Mouse (Mus musculus) R1 (cell line): ENCODE results near the gene Arrdc3.
"Not testable (repeated sequence)": the region's sequence is repeated elsewhere in the genome, so short reads cannot be mapped to it uniquely, and the experiment has no call there.

Source experiments
- DNase-seq: peaks from one replicate; pipeline ENCODE4 v3.0.0-alpha.2; 2018; ENCODE audit warnings: low read depth, low spot score

Gene Arrdc3

DNA sequence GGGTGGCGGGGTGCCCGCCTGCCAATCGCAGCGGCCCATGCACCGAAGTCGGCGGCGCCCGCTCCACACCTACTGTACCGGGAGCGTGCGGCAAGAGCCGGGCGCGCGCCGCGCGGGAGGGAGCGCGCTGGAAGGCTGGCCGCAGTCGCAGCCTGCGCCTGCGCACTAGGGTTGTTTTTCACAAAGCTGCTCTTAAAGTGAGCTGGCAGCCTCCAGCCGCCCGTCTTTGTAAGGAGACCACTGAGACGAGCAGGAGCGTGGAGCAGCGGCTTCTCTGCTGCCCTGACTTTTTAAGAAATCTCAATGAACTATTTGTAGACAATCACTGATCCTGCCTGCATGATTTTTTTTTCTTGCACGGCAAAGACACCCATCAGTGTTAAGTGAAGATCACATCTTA is at the start of gene Arrdc3:
Arrdc3 (plus strand) TSS at position 195 of the 400 bp plus-strand sequence.
- peak; percentile 94 for DNase-seq

DNA sequence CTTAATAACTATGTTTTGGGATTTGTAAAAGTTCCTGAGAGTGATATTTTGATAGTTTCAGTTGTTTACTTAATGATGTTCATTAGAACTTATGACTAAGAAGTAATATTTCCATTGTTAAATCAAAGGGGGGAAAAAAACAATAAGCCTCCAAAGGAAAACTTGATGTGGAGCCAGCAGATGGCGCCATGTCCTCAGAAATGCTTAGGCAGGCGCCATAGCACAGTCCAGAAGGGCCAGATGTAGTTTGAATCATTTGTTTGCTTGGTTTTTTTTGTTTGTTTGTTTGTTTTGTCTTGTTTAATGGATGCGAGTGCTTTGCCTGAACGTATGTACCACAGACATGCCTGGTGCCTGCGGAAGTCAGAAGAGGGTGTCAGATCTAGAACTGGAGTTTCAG is 21.0 kb upstream of the Arrdc3 start:
- peak; percentile 49 for DNase-seq

DNA sequence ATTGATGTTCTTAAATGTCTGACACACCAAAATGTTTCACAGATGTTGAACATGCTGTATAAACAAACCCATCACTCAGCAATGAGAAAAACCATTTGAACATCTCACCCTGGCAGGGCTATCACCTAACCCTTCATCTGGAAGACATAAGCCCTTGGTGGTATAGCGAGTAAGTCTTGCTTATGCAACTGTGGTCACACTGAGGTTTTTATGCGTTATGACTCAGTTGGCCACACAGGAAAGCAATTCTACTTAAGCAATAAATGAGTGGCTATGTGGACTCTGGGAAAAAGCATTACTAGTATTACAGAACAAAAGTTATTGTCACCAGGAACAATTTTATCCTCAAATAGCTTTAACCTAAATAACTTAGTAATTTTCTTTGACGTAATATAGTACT is 19.0 kb upstream of the Arrdc3 start:
- no peak for DNase-seq

DNA sequence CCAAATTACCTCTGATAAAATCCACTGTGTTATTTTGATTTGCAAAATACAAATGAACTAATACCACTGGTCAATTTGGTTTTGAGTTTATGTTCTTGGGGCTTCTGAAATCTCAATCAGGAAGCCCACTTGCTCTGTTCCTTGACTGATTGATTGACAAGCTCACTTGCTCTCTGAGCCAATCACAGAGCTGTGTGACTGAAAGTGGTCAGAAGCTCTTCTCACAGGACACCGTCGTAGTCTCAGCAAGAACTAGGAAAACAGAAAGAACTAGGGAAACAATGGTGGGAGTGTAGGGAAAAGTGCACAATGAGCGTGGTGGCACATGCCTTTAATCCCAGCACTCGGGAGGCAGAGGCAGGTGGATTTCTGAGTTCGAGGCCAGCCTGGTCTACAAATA is 8.1 kb upstream of the Arrdc3 start:
- DNase-seq = peak; percentile 78

DNA sequence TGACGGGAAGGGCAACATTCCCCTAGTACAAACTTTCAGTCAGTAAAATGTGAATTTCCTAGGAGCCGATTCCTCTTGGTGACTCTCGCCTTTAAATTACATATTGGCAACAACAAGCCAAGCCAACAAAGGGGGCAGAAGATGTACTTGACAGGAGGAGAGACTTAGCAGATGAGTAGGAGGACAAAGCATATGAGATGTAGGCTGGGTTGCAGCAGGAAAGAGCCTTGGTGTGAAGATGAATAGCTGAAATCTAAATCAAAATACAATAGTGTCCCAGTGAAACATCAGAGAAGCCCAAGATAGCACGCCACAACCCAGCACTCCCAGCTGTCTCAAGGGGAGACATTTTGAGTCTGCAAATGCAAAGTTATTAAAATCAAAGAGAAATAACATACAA is 2.4 kb upstream of the Arrdc3 start:
- no peak for DNase-seq

DNA sequence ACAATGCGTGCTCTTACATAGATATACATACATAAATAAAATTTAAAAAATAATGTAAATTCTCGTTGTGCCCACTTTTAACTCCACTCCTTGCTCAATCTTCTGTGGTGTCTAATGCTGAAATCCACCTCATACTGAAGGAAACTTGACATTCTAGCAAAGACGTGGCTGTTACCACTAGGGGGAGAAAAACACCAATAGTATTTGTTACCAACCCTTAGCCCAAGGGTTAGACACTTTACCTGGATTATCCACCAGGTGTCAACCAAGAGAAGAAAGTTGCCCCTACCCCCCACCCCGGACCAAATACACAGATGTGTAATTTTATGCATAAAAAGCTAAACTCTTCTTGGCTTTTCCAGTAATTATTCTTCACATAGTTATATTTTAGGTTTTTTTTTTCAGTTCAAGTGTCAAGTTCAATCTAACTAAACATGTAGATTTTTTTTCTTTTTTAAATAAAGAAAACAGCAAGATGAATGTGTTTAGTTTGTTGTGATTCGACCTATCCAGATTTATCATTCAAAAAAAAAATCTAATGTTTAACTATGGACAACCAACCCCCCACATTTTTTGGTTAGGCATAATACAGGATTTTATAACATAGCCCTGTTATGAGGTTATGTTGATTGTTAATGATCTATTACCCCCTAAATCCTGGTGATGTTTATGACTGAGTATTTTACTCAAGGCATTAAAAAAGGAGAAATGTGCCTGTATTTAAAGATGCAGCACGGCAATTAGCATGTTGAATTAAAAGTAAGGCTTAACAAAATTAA is 1.3 kb upstream of the Arrdc3 start:
- peak; percentile 92 for DNase-seq

DNA sequence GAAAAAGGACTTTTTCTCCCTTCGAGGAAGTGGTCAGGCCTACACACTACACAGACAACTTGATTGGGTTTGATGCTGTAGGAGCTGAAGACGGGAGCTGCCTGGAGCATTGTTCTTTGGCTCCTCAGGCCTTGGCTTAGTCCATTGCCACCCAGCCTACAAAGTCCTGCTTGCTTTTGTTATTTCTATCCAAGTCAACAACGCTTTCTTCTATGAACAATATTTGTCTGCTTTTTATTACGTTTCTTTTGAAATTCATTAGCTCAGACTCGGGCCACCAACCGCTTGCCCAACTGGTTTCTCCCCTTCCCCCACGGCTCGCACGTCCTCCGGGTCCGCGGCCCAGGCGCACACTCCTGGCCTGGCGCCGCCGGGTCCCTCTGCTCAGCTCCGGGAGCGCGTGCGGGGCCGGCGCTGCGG is 458 bp upstream of the Arrdc3 start:
- DNase-seq = peak; percentile 70

DNA sequence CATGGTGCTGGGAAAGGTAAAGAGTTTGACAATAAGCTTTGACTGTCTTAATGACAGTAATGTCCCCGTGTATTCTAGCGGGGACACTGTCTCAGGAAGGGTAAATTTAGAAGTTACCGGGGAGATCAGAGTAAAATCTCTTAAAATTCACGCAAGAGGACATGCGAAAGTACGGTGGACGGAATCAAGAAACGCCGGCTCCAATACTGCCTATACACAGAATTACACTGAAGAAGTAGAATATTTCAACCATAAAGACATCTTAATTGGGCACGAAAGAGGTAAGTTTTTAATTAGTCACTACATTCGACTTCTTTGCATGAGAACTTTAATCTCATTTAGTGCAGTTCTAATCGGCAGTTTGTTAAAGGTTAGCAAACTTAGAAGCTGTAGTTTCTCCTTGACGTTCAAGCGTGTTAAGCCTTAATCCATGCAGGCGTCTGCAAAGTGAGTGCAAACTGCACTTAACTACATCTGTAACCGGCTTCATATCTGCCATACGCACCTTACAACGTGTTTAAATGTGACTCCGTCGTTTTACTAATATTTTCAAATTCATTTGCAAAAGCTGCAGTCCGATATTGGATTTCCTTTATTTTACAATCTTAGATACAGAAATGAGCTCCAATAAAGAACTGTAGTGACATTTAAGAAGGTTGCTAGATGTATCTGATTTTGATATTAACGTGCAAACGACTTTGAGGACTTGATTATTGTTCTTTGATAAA is 629 bp downstream of the Arrdc3 start:
- DNase-seq = peak; percentile 27

DNA sequence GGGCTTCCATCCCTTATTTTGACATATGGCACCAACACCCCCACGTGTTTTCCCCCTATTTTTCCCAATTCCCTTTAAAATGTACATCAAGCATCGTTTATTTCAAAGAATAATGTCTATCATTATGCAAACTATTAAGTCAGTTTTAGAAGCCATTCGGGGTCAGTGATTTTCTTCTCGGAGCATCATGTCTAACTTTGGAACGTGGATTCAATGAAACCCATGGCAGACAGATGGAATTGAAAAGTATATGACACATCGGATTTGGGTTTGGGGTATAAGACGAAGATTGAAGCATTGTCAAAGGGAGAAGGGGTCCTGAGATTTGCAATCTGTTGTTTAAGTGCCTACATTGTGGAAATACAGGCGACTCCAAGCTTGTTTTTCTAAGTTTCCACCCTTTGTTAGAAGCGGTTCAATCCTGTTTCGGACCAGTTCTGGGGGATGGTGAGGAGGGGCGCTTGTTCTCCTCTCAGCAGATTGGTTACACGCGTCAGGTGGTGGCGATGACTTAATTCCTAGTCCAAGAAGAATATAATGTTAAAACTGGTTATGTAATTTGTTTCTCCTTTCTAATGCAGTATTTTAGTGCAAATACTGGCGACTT is 1.3 kb downstream of the Arrdc3 start:
- peak; percentile 93 for DNase-seq

DNA sequence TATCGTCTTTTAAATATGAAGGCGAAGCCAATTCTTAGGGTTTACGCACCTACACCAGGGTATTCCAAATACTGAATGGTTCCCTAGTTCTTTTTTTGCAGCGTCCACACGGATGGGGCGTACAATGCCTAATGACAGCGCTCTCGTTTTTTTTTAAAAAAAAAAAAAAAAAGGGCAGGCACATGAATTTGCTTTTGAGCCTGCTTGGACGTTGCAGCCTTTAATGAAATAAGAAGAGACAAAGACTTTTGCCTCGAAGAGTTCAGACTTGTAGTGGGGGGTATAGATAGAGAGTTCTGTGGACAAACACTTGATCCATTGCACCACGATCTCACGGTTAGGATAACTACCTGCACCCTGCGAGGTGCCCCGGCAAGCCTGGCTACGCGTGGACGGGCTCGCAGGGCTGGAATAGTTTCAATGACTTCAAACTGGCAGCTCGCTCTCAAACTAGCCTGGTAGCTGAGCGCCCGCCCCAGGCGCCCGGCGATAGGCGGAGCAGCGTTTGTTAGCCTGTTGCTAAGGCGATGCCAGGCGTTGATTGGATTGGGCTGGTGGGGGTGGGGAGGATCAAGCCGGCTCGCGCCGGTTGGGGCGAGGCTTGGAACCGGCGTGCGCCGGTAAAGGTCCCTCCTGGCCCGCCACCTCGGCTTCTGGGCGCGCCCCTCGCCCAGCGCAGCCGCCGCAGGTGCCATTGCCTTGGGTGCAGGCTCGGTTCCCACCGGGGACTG is 2.1 kb downstream of the Arrdc3 start:
- peak; percentile 96 for DNase-seq

DNA sequence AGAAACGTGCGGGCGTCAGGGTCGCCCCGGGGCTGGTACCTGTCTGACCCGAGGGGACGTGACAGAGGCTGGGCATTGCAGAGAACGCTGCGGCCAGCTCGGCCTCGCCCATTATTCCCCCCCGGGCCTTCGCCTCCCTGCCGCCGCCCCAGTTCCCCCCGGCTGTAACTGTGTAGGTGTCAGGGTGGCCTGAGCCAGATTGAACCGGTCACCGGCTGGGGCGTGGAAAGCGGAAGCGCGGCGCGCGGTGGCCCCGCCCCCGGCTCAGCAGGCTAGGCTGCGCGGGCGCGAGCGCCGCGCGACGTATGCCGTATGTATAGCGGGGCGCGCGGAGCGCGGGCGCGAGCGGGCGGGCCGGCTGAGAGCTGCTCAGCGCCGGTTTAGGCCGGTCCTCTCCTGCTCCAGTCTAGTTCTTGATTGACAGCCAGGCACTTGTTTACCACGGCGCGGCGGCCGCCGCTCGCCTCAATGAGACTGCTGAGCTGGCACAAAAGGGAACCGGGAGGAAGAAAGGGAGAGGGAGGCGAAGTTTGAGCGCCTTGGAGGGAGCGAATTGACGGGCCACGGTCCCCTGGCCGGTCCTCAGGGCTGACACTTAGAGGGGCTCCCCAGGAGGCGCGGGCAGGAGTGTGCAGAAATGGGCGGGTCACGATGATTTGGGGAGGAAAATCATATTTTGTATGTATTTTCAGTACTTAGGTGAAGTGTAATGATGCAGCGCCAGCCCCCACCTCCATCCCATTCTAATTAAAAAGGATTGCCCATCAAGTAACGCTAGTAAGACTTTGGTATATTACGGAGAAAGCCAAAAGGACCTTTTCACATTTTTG is 2.9 kb downstream of the Arrdc3 start:
- DNase-seq = peak; percentile 96

DNA sequence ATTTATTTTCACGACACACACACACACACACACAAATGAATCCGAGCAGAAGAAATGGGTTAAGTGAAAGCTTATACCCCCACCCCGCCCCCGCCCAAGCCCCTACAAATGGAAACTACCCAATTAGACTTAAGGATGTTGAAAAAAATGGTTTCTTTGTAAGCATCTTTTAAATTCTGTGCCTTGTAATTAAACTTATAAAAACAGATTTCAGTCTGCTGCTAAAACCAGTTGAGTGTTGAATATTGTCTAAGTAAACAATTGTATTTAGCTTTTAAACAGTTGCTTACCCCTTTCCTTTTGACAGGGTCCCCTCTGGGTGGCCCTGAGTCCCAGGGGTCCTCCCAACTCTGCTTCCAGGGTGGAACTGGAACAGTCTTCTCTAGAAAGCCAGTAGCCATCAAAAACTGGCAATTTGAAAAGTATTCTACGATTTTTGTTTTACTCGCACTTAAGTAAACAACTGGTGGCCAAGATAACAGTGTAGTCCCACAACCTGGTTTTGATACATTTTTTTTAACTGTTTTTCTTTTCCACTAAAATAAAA is 3.6 kb downstream of the Arrdc3 start:
- no peak for DNase-seq

DNA sequence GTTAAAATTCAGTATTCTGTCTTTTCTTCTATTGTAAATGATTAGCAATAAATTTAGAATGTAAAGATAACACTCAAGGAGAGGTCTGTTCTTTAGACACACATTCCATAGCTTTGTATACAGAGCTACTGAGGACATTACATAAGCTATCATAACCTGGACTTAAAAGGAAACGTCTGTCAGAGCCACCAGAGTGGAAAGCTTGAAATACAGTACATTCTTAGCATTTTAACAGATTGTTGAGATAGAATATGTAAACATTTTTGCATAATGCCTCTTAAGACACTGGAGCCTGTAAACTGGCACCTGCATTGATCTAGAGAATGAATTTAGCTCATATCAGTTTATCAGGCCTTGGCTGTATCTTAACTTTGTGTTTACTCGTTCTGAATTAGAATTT is 4.7 kb downstream of the Arrdc3 start:
- DNase-seq = no peak

DNA sequence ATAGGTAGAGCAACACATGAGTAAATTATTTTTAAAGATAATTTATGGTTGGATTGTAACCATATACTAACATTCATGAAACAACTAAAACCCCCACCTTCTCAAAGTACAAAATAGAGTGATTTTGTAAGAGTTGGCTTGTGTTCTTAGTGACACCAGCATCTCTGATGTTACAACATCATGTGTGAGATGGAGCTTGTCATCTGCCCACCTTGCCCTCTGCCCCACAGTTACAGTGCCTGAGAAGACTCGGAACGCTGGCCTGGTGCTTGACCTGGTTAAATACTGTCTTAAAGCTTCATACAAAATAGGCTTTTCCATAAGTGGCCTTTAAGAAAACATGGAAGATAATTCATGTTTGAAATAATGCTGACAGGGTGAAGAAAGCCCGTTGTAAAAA is 11.7 kb downstream of the Arrdc3 start:
- DNase-seq = not testable (repeated sequence)

DNA sequence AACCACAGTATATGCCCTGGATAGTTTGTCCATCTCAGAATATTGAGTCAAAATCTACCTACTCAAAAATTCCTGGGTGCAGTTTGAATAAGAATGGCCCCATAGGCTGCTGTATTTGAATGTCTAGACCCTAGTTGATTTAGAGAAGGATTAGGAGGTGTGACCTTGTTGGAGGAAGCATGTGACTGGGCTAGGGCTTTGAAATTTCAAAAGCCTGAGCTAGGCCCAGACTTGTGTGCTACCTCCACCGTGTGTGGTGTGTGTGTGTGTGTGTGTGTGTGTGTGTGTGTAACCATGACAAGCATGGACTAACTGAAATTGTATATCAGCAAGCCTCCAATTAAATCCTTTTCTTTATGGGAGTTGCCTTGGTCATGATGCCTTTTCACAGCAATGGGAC is 14.2 kb downstream of the Arrdc3 start:
- DNase-seq = peak; percentile 55

DNA sequence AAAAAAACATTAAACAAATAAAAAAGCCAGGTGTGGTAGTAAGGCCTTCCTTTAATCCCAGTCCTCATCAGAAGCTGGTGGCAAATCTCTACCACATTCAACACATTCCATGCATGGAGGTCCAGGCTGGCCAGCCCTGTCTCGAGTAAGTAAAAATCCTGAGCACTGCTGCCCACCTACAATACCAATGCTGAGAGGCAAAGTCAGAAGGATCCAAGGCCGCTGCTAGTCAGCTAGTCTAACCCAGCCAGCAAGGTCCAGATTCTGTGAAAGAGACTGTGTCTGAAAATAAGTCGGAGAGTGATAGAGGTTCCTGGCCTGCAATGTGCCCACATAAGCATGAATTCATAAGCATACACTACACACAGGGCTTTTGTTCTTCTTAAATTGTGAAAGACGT is 14.9 kb downstream of the Arrdc3 start:
- DNase-seq = no peak

DNA sequence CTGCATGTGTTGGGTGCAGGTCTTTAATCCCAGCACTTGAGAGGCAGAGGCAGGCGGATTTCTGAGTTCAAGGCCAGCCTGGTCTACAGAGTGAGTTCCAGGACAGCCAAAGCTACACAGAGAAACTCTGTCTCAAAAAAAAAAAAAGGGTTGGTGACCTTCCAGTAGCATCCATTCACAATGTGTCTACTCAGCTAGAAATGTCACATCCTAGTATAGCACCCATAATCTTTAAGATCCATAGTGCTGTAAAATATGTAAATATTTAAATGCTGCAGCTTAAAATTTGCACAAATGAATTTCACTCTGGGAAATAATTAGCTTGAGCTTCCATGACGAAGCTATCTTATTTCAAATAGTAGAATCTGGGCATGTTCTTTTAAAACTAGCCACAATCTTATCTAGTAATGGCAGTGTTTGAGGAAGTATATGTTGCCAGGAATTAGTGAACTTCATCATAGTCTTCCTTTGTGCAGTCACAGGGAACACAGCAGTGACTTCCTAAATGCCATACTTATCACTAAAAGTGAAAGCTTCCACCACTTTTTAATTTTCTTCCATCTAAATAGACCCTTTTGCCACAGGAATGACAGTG is 16.3 kb downstream of the Arrdc3 start:
- no peak for DNase-seq

DNA sequence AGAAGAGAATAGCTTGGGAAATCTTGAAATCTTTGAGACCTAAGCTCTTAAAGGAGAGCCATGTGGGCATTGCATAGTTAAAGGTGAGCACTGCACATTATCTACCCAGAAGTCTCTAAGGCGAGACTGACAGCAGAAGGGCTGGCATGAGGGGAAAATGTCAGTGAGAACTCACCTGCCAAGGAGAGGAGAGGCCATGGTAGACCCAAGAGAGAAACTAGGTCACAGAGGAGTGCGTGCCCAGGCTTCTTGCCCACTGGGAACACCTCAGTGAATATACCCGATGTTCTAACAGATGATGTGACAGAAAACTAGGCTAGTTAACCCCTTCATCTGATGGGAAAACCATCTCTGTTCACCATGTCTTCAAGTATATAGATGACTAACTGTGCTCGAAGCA is 18.2 kb downstream of the Arrdc3 start:
- DNase-seq = no peak

DNA sequence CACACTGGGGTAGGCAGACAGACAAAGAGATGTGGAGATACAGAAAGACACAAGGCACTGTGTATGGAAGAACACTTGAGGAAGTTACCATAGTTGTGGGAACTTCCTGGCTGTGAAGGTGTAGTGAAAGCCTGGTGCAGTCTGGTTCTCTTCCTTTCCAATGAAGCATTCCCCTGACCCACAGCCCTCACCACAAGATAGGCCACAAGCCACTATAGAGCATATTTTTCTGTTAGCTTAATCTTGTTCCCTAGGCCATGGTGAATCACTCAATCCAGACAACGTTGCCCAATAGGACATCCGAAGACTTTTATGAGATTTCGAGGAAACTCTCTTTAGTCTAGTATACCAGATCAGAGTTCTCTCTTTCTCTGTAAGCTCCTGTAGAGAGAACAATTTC is 19.6 kb downstream of the Arrdc3 start:
- DNase-seq = no peak

DNA sequence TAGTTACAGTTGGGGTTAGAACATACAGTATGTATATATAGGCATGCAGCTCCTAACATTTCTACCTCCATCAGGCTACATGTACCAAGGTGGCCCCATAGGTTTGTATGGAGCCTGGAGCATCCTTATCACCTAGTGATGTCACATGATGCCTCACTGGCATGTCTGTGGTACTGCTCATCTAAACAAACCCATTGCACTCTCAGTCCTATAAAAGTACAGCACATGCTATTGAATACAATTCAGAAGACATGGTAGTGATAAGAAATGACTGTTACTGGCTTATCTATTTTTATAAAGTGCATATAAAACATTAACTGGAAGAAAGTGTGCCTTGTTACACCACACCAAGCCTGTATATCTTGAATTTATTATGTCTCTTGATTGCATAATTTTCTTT is 30.2 kb downstream of the Arrdc3 start:
- no peak for DNase-seq
